ENCODE assay signal across 9 mouse cellular contexts in the genomic region with DNA sequence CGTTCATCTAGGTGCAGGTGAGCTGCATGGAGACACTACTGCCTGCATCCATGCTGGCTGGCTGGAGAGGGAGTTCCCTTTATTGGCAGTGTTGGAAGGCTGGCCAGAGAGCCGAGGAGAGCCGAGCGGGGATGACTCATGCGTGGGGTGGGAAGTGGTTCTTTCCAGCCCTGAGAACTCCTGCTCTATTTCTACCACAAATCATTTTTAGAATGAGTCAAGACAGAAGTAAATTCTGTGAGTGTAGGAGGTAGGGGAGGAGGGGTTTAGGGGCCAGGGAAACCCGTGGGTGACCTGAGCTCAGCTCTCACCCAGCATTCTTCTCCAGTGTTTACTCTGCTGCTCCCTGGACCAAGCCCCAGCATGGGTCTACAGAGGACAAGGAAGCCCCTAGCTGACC.
DNase-seq lines count a peak whose midpoint lies in the region; ATAC-seq and TF ChIP-seq lines count a peak whose summit lies in the region.
"Had no signal": no experiment of that assay in that cellular context is flagged by ENCODE, and none has a peak within 500 bp of the region (broad histone marks: within the 10 kb centered on the region; RNA-seq: fewer than 3 reads in every experiment).

No protein-coding gene starts in this region.

- no peak overlapping the region for H3K27ac ChIP-seq in intestine, embryonic 14.5 days (ENCODE audit: low read depth)
- no peak overlapping the region for H3K27ac ChIP-seq in intestine, embryonic 15.5 days
- H3K27ac ChIP-seq in olfactory bulb, adult 2 months (ENCODE audit: insufficient read depth, low read depth, low read length): peak overlapping the region; percentile 54
- H3K27ac ChIP-seq in forebrain, embryonic 15.5 days (replicated peaks): no peak overlapping the region
- H3K27ac ChIP-seq: hindbrain, embryonic 15.5 days had no signal

- WGBS in intestine, embryonic 14.5 days: 29% methylated on average over 6 of the region's 6 CpGs
- 33% methylated on average over 6 of the region's 6 CpGs for WGBS in intestine, embryonic 15.5 days
- 24% methylated on average over 6 of the region's 6 CpGs for WGBS in olfactory bulb, adult 2 months
- 80% methylated on average over 6 of the region's 6 CpGs for WGBS in forebrain, embryonic 15.5 days

- TF ChIP-seq CTCF in olfactory bulb, adult 2 months (IDR thresholded peaks at IDR 0.05; ENCODE audit: insufficient read depth, low read depth, low read length): no peak

- no peaks in the 10 kb centered on the region for H3K4me1 ChIP-seq in intestine, embryonic 14.5 days (replicated peaks; ENCODE audit: control insufficient read depth, insufficient read depth, low read length)
- no peaks in the 10 kb centered on the region for H3K4me1 ChIP-seq in intestine, embryonic 15.5 days (replicated peaks)
- peaks cover 18% of the 10 kb centered on the region for H3K4me1 ChIP-seq in olfactory bulb, adult 2 months (ENCODE audit: control insufficient read depth, insufficient read depth, low read length)
- no peaks in the 10 kb centered on the region for H3K4me1 ChIP-seq in forebrain, embryonic 15.5 days

- no peak overlapping the region for H3K9ac ChIP-seq in intestine, embryonic 14.5 days (ENCODE audit: low read length)
- no peak overlapping the region for H3K9ac ChIP-seq in intestine, embryonic 15.5 days
- no peak overlapping the region for H3K9ac ChIP-seq in forebrain, embryonic 15.5 days (replicated peaks)
- H3K9ac ChIP-seq: hindbrain, embryonic 15.5 days had no signal

- ATAC-seq in intestine, embryonic 14.5 days (replicated peaks; ENCODE audit: low FRiP score, low TSS enrichment, low read depth): 0 out of 2 replicates have a peak, but pooled peaks have one; percentile 50
- ATAC-seq in intestine, embryonic 15.5 days: no peak
- no peak for ATAC-seq in inflammation-experienced regulatory T-cells, adult 6 months
- ATAC-seq in forebrain, embryonic 15.5 days (replicated peaks): no peak

- no peaks in the 10 kb centered on the region for H3K9me3 ChIP-seq in intestine, embryonic 14.5 days (ENCODE audit: control insufficient read depth, low read length)
- no peaks in the 10 kb centered on the region for H3K9me3 ChIP-seq in intestine, embryonic 15.5 days
- H3K9me3 ChIP-seq in forebrain, embryonic 15.5 days: no peaks in the 10 kb centered on the region
- H3K9me3 ChIP-seq: hindbrain, embryonic 15.5 days had no signal

- peak; percentile 56 for DNase-seq in intestine, embryonic 14.5 days (ENCODE audit: low spot score)
- DNase-seq in adrenal gland, adult 2 months: peak; percentile 89
- DNase-seq in gastrocnemius, postnatal 25 days: peak; percentile 11
- no peak for DNase-seq in thymus, postnatal 0 days (ENCODE audit: low spot score)

- no peak overlapping the region for H3K4me2 ChIP-seq in intestine, embryonic 14.5 days (ENCODE audit: low read length)
- H3K4me2 ChIP-seq in intestine, embryonic 15.5 days (replicated peaks): no peak overlapping the region
- no peak overlapping the region for H3K4me2 ChIP-seq in forebrain, embryonic 15.5 days (replicated peaks)
- H3K4me2 ChIP-seq: hindbrain, embryonic 15.5 days had no signal

- H3K27me3 ChIP-seq in intestine, embryonic 14.5 days (replicated peaks; ENCODE audit: control insufficient read depth, insufficient read depth, low read length): no peaks in the 10 kb centered on the region
- H3K27me3 ChIP-seq in intestine, embryonic 15.5 days (replicated peaks): no peaks in the 10 kb centered on the region
- no peaks in the 10 kb centered on the region for H3K27me3 ChIP-seq in forebrain, embryonic 15.5 days
- H3K27me3 ChIP-seq: hindbrain, embryonic 15.5 days had no signal

- H3K36me3 ChIP-seq in intestine, embryonic 14.5 days (ENCODE audit: control insufficient read depth, insufficient read depth, low read length): no peaks in the 10 kb centered on the region
- no peaks in the 10 kb centered on the region for H3K36me3 ChIP-seq in intestine, embryonic 15.5 days
- no peaks in the 10 kb centered on the region for H3K36me3 ChIP-seq in forebrain, embryonic 15.5 days
- H3K36me3 ChIP-seq: hindbrain, embryonic 15.5 days had no signal

- H3K4me3 ChIP-seq in intestine, embryonic 14.5 days (ENCODE audit: low read depth, low read length): no peak overlapping the region
- H3K4me3 ChIP-seq in intestine, embryonic 15.5 days (replicated peaks): no peak overlapping the region
- H3K4me3 ChIP-seq in olfactory bulb, adult 2 months (ENCODE audit: insufficient read depth, low read depth, low read length): no peak overlapping the region
- H3K4me3 ChIP-seq in forebrain, embryonic 15.5 days: no peak overlapping the region
- H3K4me3 ChIP-seq: hindbrain, embryonic 15.5 days had no signal

- no peak for TF ChIP-seq POLR2A in olfactory bulb, adult 2 months (IDR thresholded peaks at IDR 0.05; ENCODE audit: insufficient read depth, low read depth, low read length)
